In genomic region chr4:46854686-46855385, GRCm38 (mm10) we compare ENCODE assay signal across 9 mouse cellular contexts.
DNase-seq lines count a peak whose midpoint lies in the region; ATAC-seq and TF ChIP-seq lines count a peak whose summit lies in the region.
"Had no signal": no experiment of that assay in that cellular context is flagged by ENCODE, and none has a peak within 500 bp of the region (broad histone marks: within the 10 kb centered on the region; RNA-seq: fewer than 3 reads in every experiment).

No protein-coding gene starts in this region.

- no peak for TF ChIP-seq CTCF in heart, adult 2 months (IDR thresholded peaks at IDR 0.05)
- TF ChIP-seq CTCF in gastrocnemius, adult 2 months (IDR thresholded peaks at IDR 0.05), result no peak

- DNase-seq in heart, adult 2 months, result no peak
- DNase-seq in cerebellum, postnatal 25 days, result peak; percentile 57 to 66
- DNase-seq in kidney, adult 8-10 months, result peak; percentile 20 to 36
- peak; percentile 36 for DNase-seq in liver, embryonic 13.5 days
- DNase-seq in gastrocnemius, adult 2 months, result no peak
- DNase-seq in thymus, postnatal 25 days, result no peak
- DNase-seq in ovary, postnatal 10 days (ENCODE audit: low spot score), result no peak

- intact Hi-C loops in heart, adult 2 months (cut with DNase I), result no loop called here
- intact Hi-C loops in gastrocnemius, adult 2 months (cut with DNase I), result no loop called here

- H3K79me2 ChIP-seq in heart, adult 2 months (replicated peaks; ENCODE audit: control insufficient read depth, insufficient read depth, low read length), result no peaks in the 10 kb centered on the region

- peaks cover 3% of the 10 kb centered on the region; the same call in 1 of the 2 replicates for H3K9me3 ChIP-seq in heart, embryonic 13.5 days
- H3K9me3 ChIP-seq in liver, embryonic 13.5 days (replicated peaks), result peaks cover 7% of the 10 kb centered on the region; the same call in 1 of the 2 replicates

- peak overlapping the region; percentile 55; the same call in 1 of the 2 replicates for H3K9ac ChIP-seq in heart, embryonic 13.5 days
- H3K9ac ChIP-seq in heart, adult 2 months (ENCODE audit: low read depth, low read length), result no peak overlapping the region
- peak overlapping the region; percentile 89 for H3K9ac ChIP-seq in liver, embryonic 13.5 days
- H3K9ac ChIP-seq: limb, embryonic 12.5 days had no signal

- 67% methylated on average over 23 of the region's 23 CpGs for WGBS in heart, embryonic 13.5 days
- 75% methylated on average over 23 of the region's 23 CpGs for WGBS in heart, adult 2 months
- 43% methylated on average over 23 of the region's 23 CpGs for WGBS in liver, embryonic 13.5 days (ENCODE audit: insufficient replicate concordance)

- no peak for ATAC-seq in heart, embryonic 13.5 days (ENCODE audit: extremely low read depth, insufficient number of reproducible peaks, low FRiP score, low TSS enrichment)
- no peak for ATAC-seq in liver, embryonic 13.5 days (ENCODE audit: low read depth)

- no peak for TF ChIP-seq POLR2A in heart, adult 2 months (IDR thresholded peaks at IDR 0.05; ENCODE audit: insufficient read depth, low read depth, low read length)

- no peaks in the 10 kb centered on the region for H3K36me3 ChIP-seq in heart, embryonic 13.5 days
- no peaks in the 10 kb centered on the region for H3K36me3 ChIP-seq in heart, adult 2 months (ENCODE audit: control insufficient read depth, insufficient read depth, low read length)
- peaks cover 28% of the 10 kb centered on the region for H3K36me3 ChIP-seq in liver, embryonic 13.5 days
- H3K36me3 ChIP-seq: limb, embryonic 12.5 days had no signal

- no peak for TF ChIP-seq EP300 in heart, adult 2 months (IDR thresholded peaks at IDR 0.05; ENCODE audit: insufficient read depth, low read depth, low read length)

- no peaks in the 10 kb centered on the region for H3K27me3 ChIP-seq in heart, embryonic 13.5 days (replicated peaks)
- H3K27me3 ChIP-seq in heart, adult 2 months (ENCODE audit: control insufficient read depth, insufficient read depth, low read length), result no peaks in the 10 kb centered on the region
- no peaks in the 10 kb centered on the region for H3K27me3 ChIP-seq in liver, embryonic 13.5 days
- H3K27me3 ChIP-seq: limb, embryonic 12.5 days had no signal

- peak overlapping the region; percentile 35 for H3K4me3 ChIP-seq in heart, embryonic 13.5 days
- H3K4me3 ChIP-seq in heart, adult 2 months, result no peak overlapping the region
- H3K4me3 ChIP-seq in liver, embryonic 13.5 days (replicated peaks), result peak overlapping the region; percentile 75
- no peak overlapping the region for H3K4me3 ChIP-seq in gastrocnemius, adult 2 months
- H3K4me3 ChIP-seq: limb, embryonic 12.5 days had no signal

- H3K27ac ChIP-seq in heart, embryonic 13.5 days (replicated peaks), result peak overlapping the region; percentile 33; the same call in 1 of the 2 replicates
- H3K27ac ChIP-seq in heart, adult 2 months, result no peak overlapping the region
- H3K27ac ChIP-seq in liver, embryonic 13.5 days, result peak overlapping the region; percentile 98
- H3K27ac ChIP-seq in gastrocnemius, adult 2 months, result no peak overlapping the region
- H3K27ac ChIP-seq: limb, embryonic 12.5 days had no signal

- peaks cover 14% of the 10 kb centered on the region for H3K4me1 ChIP-seq in heart, embryonic 13.5 days
- H3K4me1 ChIP-seq in heart, adult 2 months (ENCODE audit: control insufficient read depth, insufficient read depth, low read length), result no peaks in the 10 kb centered on the region
- H3K4me1 ChIP-seq in liver, embryonic 13.5 days (replicated peaks), result peaks cover 63% of the 10 kb centered on the region

- H3K4me2 ChIP-seq in heart, embryonic 13.5 days, result peak overlapping the region; percentile 46
- peak overlapping the region; percentile 85 for H3K4me2 ChIP-seq in liver, embryonic 13.5 days
- H3K4me2 ChIP-seq: limb, embryonic 12.5 days had no signal

Comparison
In these comparisons a context has a peak if more than half of its experiments do, and no peak if none do; other contexts are left out.
1. H3K27ac ChIP-seq: peak in heart, embryonic 13.5 days (single experiment) and liver, embryonic 13.5 days (single experiment); none in heart, adult 2 months (single experiment) and gastrocnemius, adult 2 months (single experiment).
2. H3K4me3 ChIP-seq: peak in heart, embryonic 13.5 days (single experiment) and liver, embryonic 13.5 days (single experiment); none in heart, adult 2 months (single experiment) and gastrocnemius, adult 2 months (single experiment).
3. DNase-seq: peak in cerebellum, postnatal 25 days (2 of 2), kidney, adult 8-10 months (2 of 2) and liver, embryonic 13.5 days (single experiment); none in heart, adult 2 months (0 of 2), gastrocnemius, adult 2 months (single experiment), thymus, postnatal 25 days (single experiment) and ovary, postnatal 10 days (single experiment).